Mouse (Mus musculus) mouse trophoblast stem cell (cell line): ENCODE measurements around the gene Whamm.

Experiments used
- in situ Hi-C, 2 experiments: fragments of 300-500 bp; cut with MseI, MboI; formaldehyde crosslinking; loops; 2 replicates in 1 of 2; 3 replicates in 1 of 2; pipeline ENCODE4 v1.15.1; 2025

Gene Whamm

DNA sequence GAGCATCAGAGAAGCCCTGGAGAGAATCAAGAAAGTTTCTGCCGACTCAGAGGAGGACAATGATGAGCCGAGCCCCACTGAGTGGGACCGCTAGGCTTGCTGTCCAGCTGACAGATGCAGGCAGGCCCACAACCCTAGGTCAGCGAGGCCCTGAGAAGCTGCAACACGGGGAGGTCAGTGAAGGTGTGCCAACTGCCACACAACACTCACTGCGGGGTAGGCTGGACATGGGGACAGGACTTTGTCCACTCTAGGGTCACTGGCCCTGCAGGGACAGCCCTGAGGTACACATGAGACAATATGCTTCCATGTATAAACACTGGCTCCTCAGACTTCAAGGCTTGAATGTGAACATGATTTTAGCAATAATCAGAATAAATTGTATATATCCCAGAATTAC lies 25.0 kb downstream of the Whamm start:
- in situ Hi-C loops: no loop called here

DNA sequence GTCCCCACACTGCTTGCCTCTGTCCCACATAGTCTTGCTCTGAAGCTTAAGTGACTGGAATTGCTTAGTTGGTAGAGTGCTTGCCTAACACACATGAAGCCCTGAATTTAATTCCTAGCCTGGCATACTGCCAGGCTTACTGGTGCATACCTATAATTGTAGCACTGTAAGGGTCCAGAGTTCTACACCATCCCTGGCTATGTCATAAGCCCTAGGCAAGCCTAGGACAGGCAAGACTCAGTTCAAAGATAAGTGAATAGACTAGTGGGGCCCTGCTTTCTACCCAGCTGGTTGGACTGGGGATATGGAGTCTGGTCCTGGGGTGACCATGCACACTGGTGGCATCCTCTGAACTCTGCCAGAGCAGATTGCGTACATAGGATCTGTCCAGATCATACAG lies 26.6 kb downstream of the Whamm start:
- in situ Hi-C loops: no loop called here

DNA sequence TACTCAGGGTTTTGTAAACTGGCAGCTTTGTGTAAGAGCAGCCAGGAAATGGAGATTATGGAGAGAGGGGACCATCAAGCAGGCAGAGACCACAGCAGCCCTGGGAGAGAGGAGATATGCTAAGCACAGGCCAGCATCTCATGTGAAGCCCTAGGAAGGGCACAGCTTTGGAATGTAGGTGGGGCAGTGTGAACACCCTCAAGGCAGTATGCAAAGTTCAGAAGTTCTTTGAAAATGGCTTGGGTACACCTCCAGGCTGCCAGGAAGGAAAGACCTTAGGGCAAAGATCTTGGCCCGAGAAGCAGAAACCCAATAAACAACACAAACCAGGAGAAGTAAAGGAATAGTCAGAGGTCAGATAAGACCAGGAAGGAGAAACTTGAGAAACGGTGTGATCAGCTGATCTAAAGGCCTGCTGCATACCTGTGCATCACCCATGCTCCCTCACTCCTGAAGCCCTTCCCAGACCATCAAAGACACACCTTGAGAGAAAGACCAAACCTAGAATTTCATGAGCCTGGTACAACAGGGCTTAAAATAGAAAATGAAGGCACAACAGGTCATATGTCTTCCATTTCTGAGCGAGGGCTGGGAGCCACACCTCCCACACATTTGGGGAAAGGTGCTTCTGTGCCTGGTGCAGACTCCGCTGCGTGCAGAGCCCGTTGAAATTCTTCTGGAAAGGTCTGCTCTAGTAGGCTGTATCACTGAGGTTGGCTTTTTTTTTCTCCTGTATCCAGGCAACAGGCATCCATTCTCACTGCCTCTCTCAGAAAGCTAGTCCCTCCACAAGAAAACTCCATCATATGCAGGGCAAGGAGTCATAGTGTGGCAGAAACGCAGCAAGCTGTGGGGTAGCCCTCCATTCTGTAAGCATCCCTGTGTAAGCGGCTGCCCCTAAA lies 28.6 kb downstream of the Whamm start:
- in situ Hi-C loops: no loop called here

DNA sequence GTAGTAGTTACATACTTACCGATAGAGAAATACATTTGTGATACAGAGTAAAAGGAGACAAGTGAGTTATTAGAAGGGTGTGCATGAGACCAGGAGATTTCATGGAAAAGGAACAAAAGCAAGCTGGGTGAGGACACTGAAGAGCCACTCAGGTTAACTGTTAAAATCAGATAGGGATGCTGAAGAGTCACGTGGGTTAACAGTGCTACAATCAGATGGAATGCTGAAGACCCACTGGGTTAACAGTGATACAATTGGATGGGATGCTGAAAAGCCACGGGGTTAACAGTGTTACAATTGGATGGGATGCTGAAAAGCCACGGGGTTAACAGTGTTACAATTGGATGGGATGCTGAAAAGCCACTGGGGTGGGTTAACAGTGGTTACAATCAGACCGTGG lies 33.9 kb downstream of the Whamm start:
- in situ Hi-C loops: no loop called here

DNA sequence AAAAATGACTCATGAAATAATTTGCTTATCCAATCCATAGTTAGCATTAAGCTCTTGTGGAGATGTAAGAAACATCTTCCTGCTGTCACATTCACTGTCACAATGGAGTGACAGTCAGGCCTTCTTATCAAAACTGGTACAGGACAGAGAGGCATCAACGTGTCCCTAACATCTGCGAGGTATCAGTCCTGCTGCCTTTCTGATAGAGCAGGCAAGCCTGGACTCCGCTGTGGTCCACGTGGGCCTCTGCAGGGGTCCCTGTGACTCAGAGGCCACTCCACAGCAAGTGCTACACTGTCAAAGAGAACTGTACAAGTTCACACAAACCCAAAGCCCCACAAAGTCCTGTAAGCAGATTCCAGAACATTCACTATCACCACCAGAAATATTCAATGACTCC lies 34.4 kb downstream of the Whamm start:
- in situ Hi-C loops: no loop called here

DNA sequence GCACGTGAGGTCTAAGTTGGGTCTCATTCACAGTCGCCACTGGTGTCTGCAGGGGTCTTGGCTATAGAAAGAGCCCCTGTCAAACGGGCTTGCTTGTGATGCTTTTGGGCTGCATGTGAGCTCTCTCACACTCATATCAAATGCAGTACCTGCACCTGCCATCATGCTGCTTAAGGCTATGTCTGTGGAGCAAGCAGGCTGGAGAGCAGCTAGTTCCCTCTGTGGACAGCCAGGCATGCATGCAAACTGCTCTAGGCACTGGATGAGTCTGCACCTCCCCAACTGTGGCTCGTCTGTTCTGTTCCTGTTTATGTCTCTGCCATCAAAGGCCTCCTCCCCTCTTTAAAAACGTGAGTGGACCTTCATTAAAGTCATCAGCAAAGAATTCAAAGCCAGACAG lies 35.4 kb downstream of the Whamm start:
- in situ Hi-C loops: no loop called here

DNA sequence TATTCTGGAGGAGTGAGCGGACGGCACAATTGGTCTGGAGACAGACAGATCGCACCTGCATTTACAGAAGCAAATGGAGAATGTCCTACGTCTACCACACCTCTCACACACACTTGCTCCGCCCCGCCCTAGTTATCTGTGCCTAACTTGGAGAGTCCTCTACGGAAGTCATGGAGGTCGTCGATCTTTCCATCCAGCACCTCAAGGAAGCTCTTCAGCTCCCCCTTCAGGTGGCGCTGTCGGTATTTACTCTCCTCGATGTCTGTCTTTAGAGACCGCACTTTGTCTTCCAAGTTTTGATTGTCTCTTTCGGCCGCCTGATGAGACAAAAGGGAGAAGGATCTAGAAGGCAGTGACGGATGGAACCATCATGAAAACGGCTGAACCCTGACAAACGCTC lies 39.1 kb downstream of the Whamm start:
- in situ Hi-C loops: no loop called here

DNA sequence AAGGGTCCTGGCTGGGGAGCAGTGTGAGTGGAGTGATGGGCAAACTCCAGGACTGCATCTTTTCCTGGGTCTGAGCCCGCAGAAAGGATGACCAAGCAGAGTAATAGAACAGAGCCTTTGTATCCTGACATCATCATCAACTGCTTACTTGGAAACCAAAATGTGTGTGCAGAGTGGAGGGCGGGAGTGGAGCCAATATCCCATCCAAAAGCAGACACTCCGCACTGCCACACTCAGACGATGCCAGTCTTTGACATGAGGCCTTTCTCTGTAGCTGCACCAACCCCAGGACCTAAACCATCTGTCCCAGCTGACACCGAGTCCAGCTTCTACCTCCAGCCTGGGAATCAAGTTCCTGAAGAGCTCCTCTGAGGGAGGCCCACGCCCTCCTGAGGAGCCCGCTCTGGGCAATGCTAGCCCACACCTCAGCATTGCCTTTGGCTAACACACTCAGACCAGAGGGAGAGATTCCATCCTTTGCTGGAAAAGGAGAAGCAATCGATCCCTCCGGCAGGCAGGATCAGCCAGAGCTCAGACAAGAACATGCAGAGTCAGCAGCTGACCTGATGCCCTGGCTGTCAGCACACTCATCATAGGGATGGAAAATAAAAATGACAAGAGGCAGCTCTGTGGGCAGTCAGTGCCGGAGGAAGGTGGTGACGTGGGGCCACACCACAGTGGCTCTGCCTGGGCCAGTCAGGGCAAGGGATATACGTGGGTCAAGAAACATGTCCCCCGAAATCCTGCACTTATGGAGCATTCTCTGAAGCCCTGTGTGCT lies 42.0 kb downstream of the Whamm start:
- in situ Hi-C loops: no loop called here

DNA sequence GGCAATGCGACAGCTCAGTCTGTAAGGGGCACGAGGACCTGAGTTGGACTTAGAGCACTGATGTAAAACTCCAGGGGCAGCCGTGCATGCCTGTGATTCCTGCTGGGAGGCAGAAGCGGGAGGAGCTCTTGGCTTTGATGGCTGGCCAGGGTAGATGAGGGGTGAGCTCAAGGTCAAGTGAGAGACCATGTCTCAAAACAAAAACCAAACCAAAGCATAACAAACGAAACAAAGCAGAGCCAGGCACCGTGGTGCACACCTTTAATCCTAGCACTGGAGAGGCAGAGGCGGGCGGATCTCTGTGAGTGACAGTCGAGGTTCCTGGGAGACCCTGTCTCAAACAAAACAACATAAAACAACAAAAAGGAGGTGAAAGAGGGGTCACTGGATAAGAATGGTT lies 44.0 kb downstream of the Whamm start:
- in situ Hi-C loops: no loop called here

DNA sequence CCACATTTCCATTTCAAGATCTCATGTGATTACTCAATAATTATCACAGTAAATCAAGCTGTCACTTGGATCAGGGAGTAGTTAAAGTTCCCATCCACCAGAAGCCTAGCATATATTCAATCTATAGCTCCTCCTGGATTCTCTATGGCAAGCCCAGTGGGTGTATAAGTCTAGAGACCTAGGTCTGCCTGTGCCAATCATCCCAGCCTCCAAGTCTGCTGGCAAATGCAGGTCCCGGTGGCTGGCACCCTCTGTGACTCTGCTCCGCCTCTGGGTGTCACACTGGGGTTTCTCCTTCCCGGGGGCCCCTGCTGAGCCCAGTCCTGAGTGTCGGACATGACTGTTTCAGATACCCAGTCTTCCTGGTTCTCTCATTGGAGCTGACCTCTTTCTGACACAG lies 51.7 kb downstream of the Whamm start:
- in situ Hi-C loops: no loop called here

DNA sequence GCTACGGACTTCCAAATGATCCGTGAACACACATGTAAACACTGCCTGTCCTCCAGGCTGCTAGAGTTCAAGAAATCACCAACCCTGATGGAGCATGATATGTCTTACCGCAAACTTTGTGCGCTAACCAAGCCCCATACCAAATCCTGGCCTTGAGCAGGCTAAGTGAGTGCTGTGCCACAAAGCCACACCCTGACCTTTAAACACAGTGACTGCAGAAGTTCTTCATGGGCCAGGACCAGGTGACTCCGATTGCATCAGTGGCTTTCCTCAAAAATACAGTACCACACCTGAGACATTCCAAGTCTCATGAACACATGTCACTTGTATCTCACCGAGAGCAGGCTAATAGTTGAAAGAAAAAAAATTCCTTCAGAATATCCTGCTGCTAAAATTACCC lies 52.7 kb downstream of the Whamm start:
- in situ Hi-C loops: no loop called here

DNA sequence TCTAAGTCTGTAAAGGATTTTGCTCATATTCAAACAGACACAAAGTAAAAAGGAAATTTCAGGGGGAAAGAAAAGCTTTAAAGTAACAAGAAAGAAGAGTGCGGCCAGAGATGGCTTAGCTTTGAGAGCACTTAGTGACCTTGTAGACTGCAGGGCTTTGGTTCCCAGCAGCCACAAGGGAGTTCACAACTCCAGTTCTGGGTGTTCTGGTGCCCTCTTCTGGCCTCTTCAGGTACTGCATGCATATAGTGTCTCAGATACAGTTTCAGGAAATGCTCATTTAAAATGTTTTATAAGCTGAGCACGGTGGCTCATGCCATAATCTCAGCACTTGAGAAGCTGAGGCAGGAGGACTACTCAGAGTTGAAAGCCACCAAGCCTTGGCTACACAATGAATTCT lies 55.4 kb downstream of the Whamm start:
- in situ Hi-C loops: no loop called here

DNA sequence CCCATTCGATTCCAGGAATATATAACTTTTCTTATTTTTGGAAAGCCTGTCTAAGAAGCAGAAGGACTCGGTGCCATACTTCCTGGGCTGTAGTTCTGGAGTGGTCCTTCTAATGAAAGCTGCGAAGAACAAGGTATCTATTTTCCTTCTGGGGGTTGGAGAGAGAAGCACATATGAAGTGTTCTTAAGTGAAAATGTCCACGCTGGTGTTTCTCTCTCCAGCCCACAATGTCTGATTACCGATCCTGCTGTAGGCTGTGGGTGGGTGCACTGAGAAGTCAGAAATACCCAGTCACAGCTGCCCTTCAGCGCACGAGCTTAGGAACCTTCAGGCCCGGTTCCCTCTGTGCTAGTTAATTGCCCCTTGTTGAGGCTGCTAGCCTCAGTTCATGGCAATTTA lies 60.2 kb downstream of the Whamm start:
- in situ Hi-C loops: no loop called here

DNA sequence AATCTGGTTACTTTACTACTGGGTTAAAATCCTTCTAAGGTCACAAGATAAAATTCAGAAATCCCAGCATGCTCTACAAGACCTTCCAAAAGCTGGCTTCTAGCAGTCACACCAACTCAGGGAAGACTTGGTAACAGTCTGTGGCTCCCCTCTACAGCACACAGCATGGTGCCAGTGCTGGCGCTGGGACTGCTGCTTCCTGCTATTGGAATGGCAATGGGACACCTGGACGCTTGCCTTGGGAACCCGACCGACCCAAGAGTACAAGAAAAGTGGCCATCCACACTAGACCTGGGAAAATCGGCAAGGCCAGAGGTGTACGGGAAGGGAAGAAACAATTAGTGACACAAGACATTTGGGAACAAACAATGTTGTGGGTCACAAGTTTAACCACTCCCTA lies 61.5 kb downstream of the Whamm start:
- in situ Hi-C loops: no loop called here

DNA sequence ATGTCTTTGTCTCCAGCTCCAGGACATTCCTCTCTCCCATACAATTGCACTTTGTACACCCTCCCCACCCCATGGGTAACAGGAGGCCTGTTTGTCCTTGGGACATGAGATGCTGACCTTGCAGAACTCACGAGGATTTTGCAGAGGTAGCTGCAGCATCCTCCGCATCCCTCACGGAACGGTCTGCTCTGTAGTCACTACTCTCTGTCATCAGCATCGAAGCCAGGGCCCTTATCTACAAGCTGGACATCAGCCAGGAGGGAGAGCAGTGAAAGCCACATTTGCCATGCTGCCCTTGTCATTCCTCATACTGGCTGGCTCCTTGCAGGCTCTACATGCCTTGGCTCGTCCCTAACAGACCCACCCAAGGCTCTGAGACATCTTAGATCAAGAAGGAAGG lies 70.0 kb downstream of the Whamm start:
- in situ Hi-C loops: no loop called here

DNA sequence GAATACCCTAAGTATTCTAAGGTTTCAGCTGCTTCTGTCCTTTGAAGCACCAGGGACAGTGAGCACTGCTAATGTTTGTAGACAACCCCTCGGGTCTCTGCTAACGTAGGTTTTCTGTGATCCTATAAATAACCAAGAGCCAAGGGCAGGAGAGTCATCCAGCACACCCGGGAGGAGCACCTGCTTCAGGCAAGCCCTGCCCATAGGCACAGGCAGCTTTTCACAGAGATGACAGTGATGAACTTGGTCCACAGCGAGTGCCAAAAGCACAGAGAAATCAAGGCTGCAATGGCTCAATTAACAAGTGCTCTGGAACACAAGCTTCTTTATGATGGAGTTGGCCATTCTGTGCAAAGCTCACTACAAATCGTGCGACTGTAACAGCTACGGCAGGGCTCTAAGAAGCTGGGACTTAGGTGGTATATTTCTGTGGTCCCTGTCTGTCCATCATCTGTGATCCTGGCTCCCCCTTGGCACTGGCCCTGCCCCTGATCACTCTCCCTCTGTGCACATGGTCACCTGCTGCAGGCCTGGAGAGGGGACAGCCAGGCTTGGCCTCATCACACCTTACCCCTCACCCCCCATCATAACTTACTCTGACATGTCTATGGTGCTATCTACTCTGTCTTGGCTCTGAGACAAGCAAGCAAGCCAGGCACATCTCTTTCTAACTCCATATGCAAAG lies 73.6 kb downstream of the Whamm start:
- in situ Hi-C loops: no loop called here
